Mouse (Mus musculus) olfactory bulb, adult 2 months (tissue): ENCODE measurements around the gene Prpf6.

ENCODE experiments used
- CTCF ChIP-seq: fragments of 200-500 bp; IDR thresholded peaks from 2 replicates; pipeline ENCODE4 v1.5.1; 2012; ENCODE audit warnings: low read depth, mild to moderate bottlenecking, low read length, moderate library complexity; ENCODE audit not compliant: insufficient read depth
- POLR2A ChIP-seq: fragments of 200-500 bp; IDR thresholded peaks from 2 replicates; pipeline ENCODE4 v1.6.1; 2012; ENCODE audit warnings: mild to moderate bottlenecking, low read depth, low read length, moderate library complexity; ENCODE audit not compliant: insufficient read depth

DNA sequence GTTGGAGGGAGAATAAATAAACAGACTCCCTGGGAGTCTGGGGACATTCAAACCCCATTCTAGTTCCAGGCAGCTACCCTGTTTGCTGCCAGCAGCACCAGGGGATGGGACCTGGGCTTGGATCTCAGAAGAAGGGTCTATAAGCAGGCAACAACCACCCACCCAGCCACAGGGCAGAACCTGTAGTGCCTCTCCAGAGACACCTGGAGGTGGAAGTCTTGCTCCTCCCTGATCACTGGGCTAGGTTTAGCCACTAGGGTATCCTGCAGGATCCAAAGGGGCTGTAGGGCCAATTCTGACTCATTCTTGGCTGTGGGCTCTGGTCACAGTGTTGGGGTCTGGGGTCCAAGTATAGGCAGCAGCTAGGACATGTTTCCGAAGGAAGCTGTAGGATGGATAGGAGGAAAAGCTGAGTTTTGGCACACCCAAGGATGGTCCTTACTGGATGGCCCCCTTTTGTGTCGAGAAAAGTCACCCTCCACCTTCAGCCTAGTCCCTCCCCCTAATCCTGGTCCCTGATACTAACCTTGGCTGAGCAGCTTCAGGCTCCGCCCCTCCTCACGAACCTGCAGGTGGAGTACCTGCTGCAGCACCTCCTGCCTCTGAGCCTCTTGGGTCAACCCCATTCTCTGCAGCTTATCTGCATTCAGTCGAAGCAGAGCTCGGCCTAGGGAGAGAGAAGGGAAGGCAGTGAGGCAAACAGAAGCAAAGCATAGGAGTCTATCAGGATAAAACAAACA, 4.7 kb downstream of the Prpf6 start:
- TF ChIP-seq CTCF (no peak), POLR2A (no peak)
